9 mouse cellular contexts compared by ENCODE assay signal in the genomic region with DNA sequence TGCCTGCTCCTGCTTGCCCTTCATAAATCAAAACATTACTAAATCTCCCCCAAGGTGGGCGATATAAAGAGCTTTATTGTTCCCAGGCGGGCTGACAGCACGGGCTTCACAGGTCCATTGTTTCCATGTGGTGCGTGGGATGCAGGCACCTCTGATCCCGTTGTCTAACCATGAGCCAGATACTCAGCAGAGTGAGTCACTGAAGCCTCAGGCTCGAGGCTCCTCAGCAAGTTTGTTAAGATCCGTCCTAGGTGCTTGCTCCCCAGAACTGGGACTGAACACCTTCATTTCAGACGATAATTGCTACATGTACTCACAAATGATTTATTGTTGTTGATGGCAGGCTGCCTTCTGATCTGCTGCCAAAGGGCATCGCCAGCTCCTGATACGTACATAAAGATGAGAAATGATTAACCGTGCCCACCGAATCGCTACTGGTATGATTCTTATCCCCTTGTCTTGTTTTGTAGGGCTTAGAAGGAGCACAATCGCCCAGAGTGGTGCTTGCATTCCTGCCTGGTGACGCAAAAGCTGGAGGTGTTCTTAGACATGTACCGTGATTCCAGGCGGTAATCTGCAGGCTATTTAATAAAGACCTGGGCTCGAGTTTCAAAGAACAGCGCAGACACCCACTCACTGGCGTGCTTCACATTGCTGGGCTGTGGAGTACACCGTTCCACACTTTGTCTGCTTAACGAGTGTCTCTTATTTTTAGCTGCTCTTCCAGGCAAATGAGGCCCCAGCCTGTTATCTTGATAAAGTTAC.
A peak's percentile ranks its signal among the peaks of the same experiment; 100 is the strongest.
DNase-seq lines count a peak whose midpoint lies in the region; ATAC-seq and TF ChIP-seq lines count a peak whose summit lies in the region.
"Had no signal": no experiment of that assay in that cellular context is flagged by ENCODE, and none has a peak within 500 bp of the region (broad histone marks: within the 10 kb centered on the region; RNA-seq: fewer than 3 reads in every experiment).

No protein-coding gene starts in this region.

- H3K9me3 ChIP-seq in forebrain, embryonic 13.5 days (replicated peaks) = no peaks in the 10 kb centered on the region
- no peaks in the 10 kb centered on the region for H3K9me3 ChIP-seq in forebrain, embryonic 15.5 days
- H3K9me3 ChIP-seq in kidney, postnatal 0 days (replicated peaks; ENCODE audit: low read length) = no peaks in the 10 kb centered on the region
- H3K9me3 ChIP-seq: liver, embryonic 13.5 days had no signal

- H3K4me3 ChIP-seq in forebrain, embryonic 13.5 days = no peak overlapping the region
- no peak overlapping the region for H3K4me3 ChIP-seq in forebrain, embryonic 15.5 days
- no peak overlapping the region for H3K4me3 ChIP-seq in kidney, postnatal 0 days (replicated peaks; ENCODE audit: low read depth, low read length)
- H3K4me3 ChIP-seq in thymus, adult 2 months (ENCODE audit: control insufficient read depth, insufficient read depth, low read length) = no peak overlapping the region
- H3K4me3 ChIP-seq: liver, embryonic 13.5 days had no signal

- WGBS in forebrain, embryonic 13.5 days = 35% methylated on average over 22 of the region's 22 CpGs
- WGBS in forebrain, embryonic 15.5 days = 28% methylated on average over 22 of the region's 22 CpGs
- 31% methylated on average over 22 of the region's 22 CpGs for WGBS in kidney, postnatal 0 days
- WGBS in thymus, adult 2 months = 82% methylated on average over 22 of the region's 22 CpGs

- TF ChIP-seq POLR2A in thymus, adult 2 months (IDR thresholded peaks at IDR 0.05; ENCODE audit: control insufficient read depth, extremely low read depth, insufficient read depth, low read length, poor library complexity) = no peak

- peaks cover 9% of the 10 kb centered on the region; the same call in 1 of the 2 replicates for H3K4me1 ChIP-seq in forebrain, embryonic 13.5 days
- no peaks in the 10 kb centered on the region for H3K4me1 ChIP-seq in forebrain, embryonic 15.5 days
- no peaks in the 10 kb centered on the region for H3K4me1 ChIP-seq in kidney, postnatal 0 days (replicated peaks; ENCODE audit: insufficient read depth, low read length)
- H3K4me1 ChIP-seq in thymus, adult 2 months (replicated peaks; ENCODE audit: control insufficient read depth, insufficient read depth, low read length) = no peaks in the 10 kb centered on the region
- H3K4me1 ChIP-seq: liver, embryonic 13.5 days had no signal

- H3K27me3 ChIP-seq in forebrain, embryonic 13.5 days = no peaks in the 10 kb centered on the region
- H3K27me3 ChIP-seq in forebrain, embryonic 15.5 days = no peaks in the 10 kb centered on the region
- no peaks in the 10 kb centered on the region for H3K27me3 ChIP-seq in kidney, postnatal 0 days (ENCODE audit: insufficient read depth, low read length)
- H3K27me3 ChIP-seq in thymus, adult 2 months (ENCODE audit: control insufficient read depth, insufficient read depth, low read length) = no peaks in the 10 kb centered on the region
- H3K27me3 ChIP-seq: liver, embryonic 13.5 days had no signal

- no peak overlapping the region for H3K9ac ChIP-seq in forebrain, embryonic 13.5 days
- no peak overlapping the region for H3K9ac ChIP-seq in forebrain, embryonic 15.5 days (replicated peaks)
- H3K9ac ChIP-seq in kidney, postnatal 0 days (ENCODE audit: low read depth, low read length) = no peak overlapping the region
- H3K9ac ChIP-seq: liver, embryonic 13.5 days had no signal

- no peak for ATAC-seq in forebrain, embryonic 13.5 days
- ATAC-seq in forebrain, embryonic 15.5 days (replicated peaks) = no peak
- ATAC-seq in kidney, postnatal 0 days (replicated peaks; ENCODE audit: low FRiP score, low read depth) = peak; percentile 59

- H3K4me2 ChIP-seq in forebrain, embryonic 13.5 days = peak overlapping the region; percentile 30; the same call in 1 of the 2 replicates
- H3K4me2 ChIP-seq in forebrain, embryonic 15.5 days (replicated peaks) = no peak overlapping the region
- no peak overlapping the region for H3K4me2 ChIP-seq in kidney, postnatal 0 days (ENCODE audit: low read length)
- H3K4me2 ChIP-seq: liver, embryonic 13.5 days had no signal

- no peaks in the 10 kb centered on the region for H3K36me3 ChIP-seq in forebrain, embryonic 13.5 days (ENCODE audit: poor library complexity, severe bottlenecking)
- H3K36me3 ChIP-seq in forebrain, embryonic 15.5 days = no peaks in the 10 kb centered on the region
- H3K36me3 ChIP-seq in kidney, postnatal 0 days (ENCODE audit: insufficient read depth, low read length) = no peaks in the 10 kb centered on the region
- H3K36me3 ChIP-seq in thymus, adult 2 months (ENCODE audit: control insufficient read depth, insufficient read depth, low read length) = no peaks in the 10 kb centered on the region
- H3K36me3 ChIP-seq: liver, embryonic 13.5 days had no signal

- H3K27ac ChIP-seq in forebrain, embryonic 13.5 days = no peak overlapping the region
- H3K27ac ChIP-seq in forebrain, embryonic 15.5 days (replicated peaks) = no peak overlapping the region
- no peak overlapping the region for H3K27ac ChIP-seq in kidney, postnatal 0 days
- no peak overlapping the region for H3K27ac ChIP-seq in thymus, adult 2 months (ENCODE audit: control insufficient read depth, insufficient read depth, low read length)
- H3K27ac ChIP-seq: liver, embryonic 13.5 days had no signal

- TF ChIP-seq CTCF in kidney, postnatal 0 days (IDR thresholded peaks at IDR 0.05; ENCODE audit: low read depth) = no peak
- no peak for TF ChIP-seq CTCF in thymus, adult 2 months (IDR thresholded peaks at IDR 0.05; ENCODE audit: borderline replicate concordance, control insufficient read depth, extremely low read depth, insufficient read depth, low read length, poor library complexity)

- peak; percentile 40 for DNase-seq in fibroblast of lung, adult 2 months (ENCODE audit: low read depth)
- DNase-seq in kidney, postnatal 0 days (ENCODE audit: low spot score) = peak; percentile 11
- DNase-seq in lung, postnatal 4 days = peak; percentile 57 to 84
- no peak for DNase-seq in spleen, postnatal 10 days (ENCODE audit: low spot score in 2 of 2)
- no peak for DNase-seq in frontal cortex, postnatal 25 days (ENCODE audit: low spot score in 2 of 2)
- no peak for DNase-seq in thymus, adult 2 months
- DNase-seq: liver, embryonic 13.5 days had no signal

Comparison
In these comparisons a context has a peak if more than half of its experiments do, and no peak if none do; other contexts are left out.
1. DNase-seq: peak in fibroblast of lung, adult 2 months (single experiment), kidney, postnatal 0 days (single experiment) and lung, postnatal 4 days (2 of 2); none in spleen, postnatal 10 days (0 of 2), frontal cortex, postnatal 25 days (0 of 2) and thymus, adult 2 months (single experiment).